12 mouse cellular contexts compared by ENCODE assay signal in genomic region chr17:42885091-42885501, GRCm38 (mm10). TPM values are rescaled to one million over a fixed set of nuclear protein-coding genes. Genes with fewer than 3 reads are reported as not detected.
DNase-seq lines count a peak whose midpoint lies in the region; ATAC-seq and TF ChIP-seq lines count a peak whose summit lies in the region.
"Had no signal": no experiment of that assay in that cellular context is flagged by ENCODE, and none has a peak within 500 bp of the region (broad histone marks: within the 10 kb centered on the region; RNA-seq: fewer than 3 reads in every experiment).

No protein-coding gene starts in this region.

- H3K27ac ChIP-seq in stomach, postnatal 0 days (replicated peaks), result peak overlapping the region; percentile 76
- H3K27ac ChIP-seq in cerebellum, adult 2 months (ENCODE audit: insufficient read depth, low read length), result no peak overlapping the region
- H3K27ac ChIP-seq: midbrain, embryonic 10.5 days had no signal

- TF ChIP-seq POLR2A in lung, adult 2 months (IDR thresholded peaks at IDR 0.05; ENCODE audit: borderline replicate concordance, extremely low read depth, low read depth, low read length), result no peak
- TF ChIP-seq POLR2A in cerebellum, adult 2 months (IDR thresholded peaks at IDR 0.05; ENCODE audit: borderline replicate concordance, insufficient read depth, low read length), result no peak

- 28% methylated on average over 7 of the region's 7 CpGs for WGBS in lung, adult 2 months
- WGBS in stomach, postnatal 0 days, result 38% methylated on average over 7 of the region's 7 CpGs
- 72% methylated on average over 7 of the region's 7 CpGs for WGBS in cerebellum, adult 2 months

- H3K4me1 ChIP-seq in lung, adult 2 months (ENCODE audit: control insufficient read depth, insufficient read depth, low read length), result no peaks in the 10 kb centered on the region; the same call in 1 of the 2 replicates
- H3K4me1 ChIP-seq in stomach, postnatal 0 days (replicated peaks; ENCODE audit: control insufficient read depth, insufficient read depth), result no peaks in the 10 kb centered on the region
- H3K4me1 ChIP-seq in cerebellum, adult 2 months (ENCODE audit: control insufficient read depth, insufficient read depth, low read length), result no peaks in the 10 kb centered on the region
- H3K4me1 ChIP-seq: midbrain, embryonic 10.5 days had no signal

- DNase-seq in embryo, embryonic 10 days (ENCODE audit: low spot score), result peak; percentile 10
- no peak for DNase-seq in embryo, embryonic 10.5 days (ENCODE audit: low spot score)
- peak; percentile 35 for DNase-seq in ovary, adult 18-20 months (ENCODE audit: low spot score)
- DNase-seq in ovary, postnatal 14 days (ENCODE audit: low spot score), result no peak
- DNase-seq in lung, adult 2 months, result peak; percentile 33
- peak; percentile 70 for DNase-seq in stomach, postnatal 0 days (ENCODE audit: low spot score)
- DNase-seq in urinary bladder, postnatal 14 days (ENCODE audit: low spot score), result no peak
- no peak for DNase-seq in cerebellum, adult 2 months
- DNase-seq: cerebellum, postnatal 10 days; right cerebral cortex, postnatal 14 days had no signal

- peak overlapping the region; percentile 18 for H3K4me3 ChIP-seq in lung, adult 2 months (replicated peaks; ENCODE audit: extremely low read depth, low read depth, low read length)
- no peak overlapping the region for H3K4me3 ChIP-seq in stomach, postnatal 0 days (ENCODE audit: low read depth, low read length)
- no peak overlapping the region for H3K4me3 ChIP-seq in cerebellum, adult 2 months (replicated peaks; ENCODE audit: insufficient read depth, low read depth, low read length)
- H3K4me3 ChIP-seq: midbrain, embryonic 10.5 days had no signal

- no peak for TF ChIP-seq EP300 in stomach, postnatal 0 days (optimal IDR thresholded peaks at IDR 0.05)

- no peak overlapping the region for H3K4me2 ChIP-seq in stomach, postnatal 0 days (replicated peaks; ENCODE audit: low read depth)

- H3K9me3 ChIP-seq in stomach, postnatal 0 days (ENCODE audit: control insufficient read depth, low read length), result no peaks in the 10 kb centered on the region
- H3K9me3 ChIP-seq: midbrain, embryonic 10.5 days had no signal

- peak; percentile 78 for ATAC-seq in stomach, postnatal 0 days (ENCODE audit: low FRiP score, low TSS enrichment)
- ATAC-seq: hindbrain, embryonic 16.5 days had no signal

- H3K36me3 ChIP-seq in stomach, postnatal 0 days (ENCODE audit: control insufficient read depth, insufficient read depth, low read length), result no peaks in the 10 kb centered on the region
- H3K36me3 ChIP-seq: midbrain, embryonic 10.5 days had no signal

- H3K9ac ChIP-seq in stomach, postnatal 0 days (ENCODE audit: low read length), result no peak overlapping the region

- no peaks in the 10 kb centered on the region for H3K27me3 ChIP-seq in stomach, postnatal 0 days (ENCODE audit: control insufficient read depth, insufficient read depth, low read length)
- no peaks in the 10 kb centered on the region for H3K27me3 ChIP-seq in cerebellum, adult 2 months (ENCODE audit: control insufficient read depth, insufficient read depth, low read length)

- no peak for TF ChIP-seq CTCF in lung, adult 2 months (IDR thresholded peaks at IDR 0.05; ENCODE audit: insufficient read depth, low read length)
- no peak for TF ChIP-seq CTCF in stomach, postnatal 0 days (IDR thresholded peaks at IDR 0.05; ENCODE audit: low read depth)
- no peak for TF ChIP-seq CTCF in cerebellum, adult 2 months (IDR thresholded peaks at IDR 0.05; ENCODE audit: borderline replicate concordance, insufficient read depth, low read depth, low read length)

RNA-seq across cellular contexts. Expression of gene Cd2ap, which starts 8.6 kb away (rescaled TPM):
- polyA plus RNA-seq in lung, adult 2 months (2012; rRNA removed), result 13.9 and 14.6 TPM in 2 replicates
- 26.3 and 29.4 TPM in 2 replicates for polyA plus RNA-seq in stomach, postnatal 0 days (2015; fragmentation: Nextera tagmentation; extraction: Ambion mirVana)
- polyA plus RNA-seq in cerebellum, adult 2 months (2012; rRNA removed), result 19.3 and 20.1 TPM in 2 replicates

Comparison
In these comparisons a context has a peak if more than half of its experiments do, and no peak if none do; other contexts are left out.
1. DNase-seq: peak in embryo, embryonic 10 days (single experiment), ovary, adult 18-20 months (single experiment), lung, adult 2 months (single experiment) and stomach, postnatal 0 days (single experiment); none in embryo, embryonic 10.5 days (single experiment), ovary, postnatal 14 days (single experiment), urinary bladder, postnatal 14 days (single experiment) and cerebellum, adult 2 months (0 of 2).